Mouse (Mus musculus) inflammation-experienced regulatory T-cells, adult 6 months (primary cell): ENCODE measurements around the gene Gm4969. TPM values are rescaled to one million over a fixed set of nuclear protein-coding genes. Genes with fewer than 3 reads are reported as not detected.
"Not testable (repeated sequence)": the region's sequence is repeated elsewhere in the genome, so short reads cannot be mapped to it uniquely, and the experiment has no call there.

Experiments used
- ATAC-seq: one replicate; pipeline ENCODE4 v1.8.0; 2017
- polyA plus RNA-seq, 3 experiments: library from polyadenylated mRNA; unstranded; fragments of 100-300 nt; shearing (Covaris generic); gene quantifications; one replicate each; pipeline ENCODE4 v1.2.1; 2017

The Gm4969 gene
- polyA plus RNA-seq, 3 experiments from 2014 or later = 0.11 TPM; not detected in 2

DNA sequence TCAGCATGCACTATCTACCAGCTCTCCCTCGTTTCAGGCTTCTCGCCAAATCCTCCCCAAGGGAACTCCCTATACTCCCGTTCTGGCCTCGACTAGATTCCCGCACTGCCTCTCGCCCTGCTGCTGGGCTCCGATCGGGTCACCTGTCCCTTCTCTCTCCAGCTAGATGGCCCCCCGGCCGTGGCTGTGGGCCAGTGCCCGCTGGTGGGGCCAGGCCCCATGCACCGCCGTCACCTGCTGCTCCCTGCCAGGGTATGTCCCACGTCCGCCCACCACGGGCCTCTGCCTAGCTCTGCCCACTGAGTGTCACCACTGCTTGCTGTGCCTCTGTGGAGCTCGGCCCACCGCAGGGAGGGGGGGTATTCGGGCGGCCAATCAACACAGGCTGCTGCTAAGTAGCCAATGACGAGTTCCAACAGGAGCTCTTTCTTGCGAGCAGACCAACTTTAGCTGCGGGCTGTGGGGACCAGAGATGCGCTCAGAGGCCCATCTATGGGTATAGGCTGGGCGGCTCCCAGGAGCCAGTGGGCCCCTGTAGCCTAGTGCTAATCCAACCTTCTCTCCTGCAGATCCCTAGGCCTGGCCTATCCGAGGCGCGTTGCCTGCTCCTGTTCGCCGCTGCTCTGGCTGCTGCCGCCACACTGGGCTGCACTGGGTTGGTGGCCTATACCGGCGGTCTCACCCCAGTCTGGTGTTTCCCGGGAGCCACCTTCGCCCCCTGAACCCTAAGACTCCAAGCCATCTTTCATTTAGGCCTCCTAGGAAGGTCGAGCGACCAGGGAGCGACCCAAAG is 25.6 kb downstream of the Gm4969 start:
- ATAC-seq = no peak

DNA sequence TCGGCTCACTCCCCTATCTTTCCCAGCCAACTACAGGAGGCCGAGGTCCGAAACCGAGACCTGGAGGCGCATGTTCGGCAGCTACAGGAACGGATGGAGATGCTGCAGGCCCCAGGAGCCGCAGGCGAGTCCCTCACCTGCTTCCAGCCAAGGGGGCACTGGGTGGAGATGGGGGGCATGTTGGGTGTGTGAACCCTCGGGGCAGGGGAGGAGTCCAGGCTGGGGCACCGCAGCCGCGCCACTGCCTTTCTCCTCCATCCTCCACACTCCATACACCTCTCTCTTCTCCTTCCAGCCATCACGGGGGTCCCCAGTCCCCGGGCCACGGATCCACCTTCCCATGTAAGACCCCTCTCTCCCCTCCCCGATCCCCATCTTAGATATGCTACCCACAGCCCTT is 26.3 kb downstream of the Gm4969 start:
- ATAC-seq = no peak

DNA sequence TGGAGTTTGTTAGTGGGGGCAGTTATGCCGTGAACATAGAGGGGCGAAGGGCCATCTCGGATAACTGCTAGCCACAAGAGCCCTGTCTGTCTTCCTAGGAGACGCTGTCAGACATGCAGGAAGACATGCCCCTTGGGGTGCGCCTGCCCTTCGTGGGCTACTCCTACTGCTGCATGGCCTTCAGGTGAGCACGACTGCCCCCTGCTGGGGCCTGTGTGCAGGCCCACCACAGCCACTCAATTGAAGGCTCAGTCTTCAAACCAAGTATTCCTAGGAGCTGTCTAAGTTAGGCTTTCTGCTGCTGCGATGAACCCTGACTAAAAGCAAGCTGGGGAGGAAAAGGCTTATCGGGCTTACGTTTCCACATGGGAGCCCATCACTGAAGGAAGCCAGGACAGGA is 29.4 kb downstream of the Gm4969 start:
- no peak for ATAC-seq

DNA sequence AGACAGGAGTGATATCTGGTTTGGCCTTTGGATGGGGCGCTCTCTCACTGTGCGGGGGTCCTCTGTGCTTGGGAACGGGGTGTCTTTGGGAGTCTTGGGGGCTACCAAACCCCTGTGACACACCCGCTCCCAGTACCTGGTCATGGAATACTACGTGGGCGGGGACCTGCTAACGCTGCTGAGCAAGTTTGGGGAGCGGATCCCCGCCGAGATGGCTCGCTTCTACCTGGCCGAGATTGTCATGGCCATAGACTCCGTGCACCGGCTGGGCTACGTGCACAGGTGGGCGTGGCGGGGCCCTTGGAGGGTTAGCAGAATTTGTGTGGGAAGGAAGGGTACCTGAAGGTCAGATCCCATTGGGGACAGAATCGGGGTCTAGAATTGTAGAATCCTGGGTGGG is 31.4 kb downstream of the Gm4969 start:
- no peak for ATAC-seq

DNA sequence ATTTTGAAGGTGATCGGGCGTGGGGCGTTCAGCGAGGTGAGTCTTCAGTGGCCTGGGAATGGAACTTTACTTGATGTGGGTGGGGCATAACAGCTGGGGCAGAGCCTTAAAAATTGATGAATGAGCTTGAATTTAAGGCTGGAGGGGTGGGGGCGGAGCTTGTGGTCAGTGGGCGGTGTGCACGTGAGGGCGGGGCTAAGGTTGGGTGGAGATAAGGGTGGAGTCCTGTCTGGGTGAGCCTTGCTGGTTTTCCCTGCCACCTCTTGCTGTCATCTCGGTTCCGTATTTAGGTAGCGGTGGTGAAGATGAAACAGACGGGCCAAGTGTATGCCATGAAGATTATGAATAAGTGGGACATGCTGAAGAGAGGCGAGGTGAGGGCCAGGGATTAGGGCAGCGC is 32.1 kb downstream of the Gm4969 start:
- ATAC-seq = peak; percentile 35

DNA sequence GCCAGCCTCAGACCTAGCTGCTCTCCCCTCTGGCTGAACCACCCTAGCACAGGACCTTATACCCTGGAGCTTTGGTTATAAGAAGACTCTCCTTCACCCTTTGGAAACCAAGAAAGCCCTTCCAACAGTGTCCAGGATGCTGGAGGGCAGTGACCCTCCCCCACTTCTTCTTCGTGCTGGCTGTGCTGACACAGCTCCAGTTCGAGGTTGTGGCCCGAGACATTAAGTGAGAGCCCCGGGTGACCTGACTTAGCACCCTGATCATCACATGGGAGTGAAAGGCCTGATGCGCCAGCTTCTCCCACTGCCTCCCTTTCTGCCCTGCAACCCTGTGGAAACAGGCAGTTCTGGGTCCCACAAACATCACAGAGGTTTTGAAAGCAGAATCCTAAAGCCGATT is 32.7 kb downstream of the Gm4969 start:
- ATAC-seq = no peak

DNA sequence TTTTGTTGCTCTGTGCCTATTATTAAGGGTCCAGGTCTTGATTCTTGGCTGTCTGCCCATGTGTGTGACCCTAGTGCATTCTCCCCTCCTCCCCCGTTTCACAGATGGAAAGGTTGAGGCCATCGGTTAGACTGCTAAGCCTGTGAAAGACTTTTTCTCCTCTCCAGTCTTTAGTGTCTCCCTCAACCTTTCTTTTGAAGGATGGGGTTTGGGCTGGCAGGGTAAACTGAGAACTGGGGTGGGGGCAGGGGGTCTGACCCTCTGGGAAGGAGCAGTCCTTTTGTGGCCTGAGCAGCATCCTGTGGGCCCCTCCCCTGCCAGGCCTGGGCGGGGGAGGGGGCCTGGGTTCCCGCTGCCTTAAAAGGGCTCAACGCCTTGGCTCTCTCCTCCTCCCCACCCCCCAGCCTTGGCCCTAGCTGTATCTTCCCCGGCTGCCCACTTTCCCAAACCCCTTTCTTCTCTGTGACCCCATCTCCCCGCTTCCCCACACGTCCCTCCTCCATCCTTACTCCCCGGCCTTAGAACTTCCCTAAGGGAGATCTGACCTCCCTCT is 33.2 kb downstream of the Gm4969 start:
- no peak for ATAC-seq

DNA sequence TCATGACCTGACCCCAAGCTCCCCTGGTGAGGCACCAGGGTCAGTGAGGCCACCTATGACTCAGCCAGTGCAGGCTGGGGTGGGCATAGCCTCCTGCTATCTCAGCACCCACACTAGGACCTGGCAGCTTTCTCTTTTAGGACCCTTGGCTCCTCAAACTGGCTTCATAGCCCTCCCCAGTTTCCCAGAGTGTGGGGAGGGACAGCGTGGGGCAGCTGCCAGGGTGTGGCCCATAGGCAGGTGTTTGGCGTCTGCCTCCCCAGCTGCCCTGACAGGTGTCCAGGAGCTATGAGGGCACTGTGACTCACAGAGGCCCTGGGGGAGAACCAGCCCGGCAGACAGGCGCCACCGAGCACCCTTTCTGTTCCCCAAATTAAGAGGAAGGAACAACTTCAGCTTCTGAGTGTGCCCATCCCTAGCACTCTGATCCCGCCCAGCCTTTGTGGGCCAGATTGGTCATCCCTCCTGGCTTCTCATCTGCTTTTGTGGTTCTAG is 33.8 kb downstream of the Gm4969 start:
- ATAC-seq = no peak

DNA sequence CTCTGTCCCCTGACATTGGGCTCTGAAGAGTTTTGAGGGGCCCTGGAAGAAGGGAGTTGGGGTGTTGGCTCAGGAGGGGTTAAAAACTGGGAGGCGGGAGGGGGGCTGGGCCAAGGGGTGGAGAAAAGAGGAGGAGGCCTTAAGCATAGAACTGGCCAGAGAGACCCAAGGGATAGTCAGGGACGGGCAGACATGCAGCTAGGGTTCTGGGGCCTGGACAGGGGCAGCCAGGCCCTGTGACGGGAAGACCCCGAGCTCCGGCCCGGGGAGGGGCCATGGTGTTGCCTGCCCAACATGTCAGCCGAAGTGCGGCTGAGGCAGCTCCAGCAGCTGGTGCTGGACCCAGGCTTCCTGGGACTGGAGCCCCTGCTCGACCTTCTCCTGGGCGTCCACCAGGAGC is 34.5 kb downstream of the Gm4969 start, which contains the start of gene Dmpk:
Gene Dmpk (plus strand): TSS at position 149 of the 400 bp plus-strand sequence.
- no peak for ATAC-seq

DNA sequence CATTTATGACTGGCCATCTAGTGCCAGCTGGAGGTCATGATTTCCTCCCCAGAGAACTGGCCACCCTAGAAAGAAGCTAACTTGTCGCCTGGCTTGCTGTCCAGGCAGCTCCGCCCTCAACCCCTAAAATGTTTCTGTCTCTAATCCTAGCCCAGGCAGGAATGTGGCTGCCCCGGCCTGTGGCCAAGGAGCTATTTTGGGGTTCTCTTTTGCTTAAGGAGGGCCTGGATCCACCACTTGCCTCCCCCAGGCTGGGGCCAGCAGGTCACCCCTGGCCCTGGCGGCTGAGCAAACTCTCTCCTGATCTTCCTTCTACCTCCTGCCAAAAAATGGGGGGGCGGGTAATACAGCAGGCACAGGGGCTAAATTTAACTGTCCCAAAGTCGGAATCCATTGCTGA is 35.1 kb downstream of the Gm4969 start:
- ATAC-seq = no peak

DNA sequence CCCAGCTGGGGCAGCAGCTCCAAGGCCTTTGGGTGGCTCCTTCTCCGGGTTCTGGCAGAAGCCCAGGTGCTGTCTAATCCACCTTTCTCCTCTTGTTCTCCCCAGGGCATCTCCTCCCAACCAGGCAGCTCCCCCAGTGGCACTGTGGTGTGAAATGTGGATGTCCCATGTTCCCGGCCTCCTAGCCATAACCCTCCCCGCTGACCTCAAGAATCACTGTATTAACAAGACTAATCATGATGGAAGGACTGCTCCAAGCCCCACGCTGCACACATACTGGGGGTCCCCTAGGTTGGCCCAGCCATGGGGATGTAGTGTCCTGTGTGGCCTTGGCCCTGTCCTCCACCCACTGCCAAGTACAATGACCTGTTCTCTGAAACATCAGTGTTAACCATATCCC is 36.0 kb downstream of the Gm4969 start:
- no peak for ATAC-seq

DNA sequence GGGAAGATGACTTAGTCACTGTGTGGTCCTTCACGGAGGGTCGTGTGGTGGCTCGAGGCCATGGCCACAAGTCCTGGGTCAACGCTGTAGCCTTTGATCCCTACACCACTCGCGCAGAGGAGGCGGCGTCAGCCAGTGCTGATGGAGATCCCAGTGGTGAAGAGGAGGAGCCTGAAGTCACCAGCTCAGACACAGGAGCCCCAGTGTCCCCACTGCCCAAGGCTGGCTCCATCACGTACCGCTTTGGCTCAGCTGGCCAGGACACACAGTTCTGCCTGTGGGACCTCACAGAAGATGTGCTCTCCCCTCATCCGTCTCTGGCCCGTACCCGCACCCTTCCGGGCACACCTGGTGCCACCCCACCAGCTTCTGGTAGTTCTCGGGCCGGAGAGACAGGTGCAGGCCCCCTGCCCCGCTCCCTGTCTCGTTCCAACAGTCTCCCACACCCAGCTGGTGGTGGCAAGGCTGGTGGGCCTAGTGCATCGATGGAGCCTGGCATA is 37.7 kb downstream of the Gm4969 start:
- no peak for ATAC-seq

DNA sequence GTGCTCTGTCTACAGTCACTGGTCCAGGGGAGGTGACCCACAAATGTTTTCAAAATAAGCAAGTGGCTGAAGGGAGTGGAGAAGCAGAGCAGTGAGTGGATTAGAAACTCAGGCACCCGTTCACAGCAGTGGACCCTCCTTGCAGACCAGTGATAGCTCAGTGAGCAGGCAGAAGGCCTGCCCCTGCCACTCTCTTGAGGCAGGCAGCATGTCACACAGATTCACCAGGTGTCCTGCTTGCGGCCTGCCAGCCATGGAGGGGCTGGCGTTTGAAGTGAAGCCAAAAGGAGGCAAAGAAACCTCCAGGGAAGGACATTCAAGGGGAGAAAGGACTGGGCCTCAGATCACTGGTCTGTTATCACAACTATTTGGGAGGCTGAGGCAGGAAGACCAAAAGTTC is 39.4 kb downstream of the Gm4969 start:
- no peak for ATAC-seq

DNA sequence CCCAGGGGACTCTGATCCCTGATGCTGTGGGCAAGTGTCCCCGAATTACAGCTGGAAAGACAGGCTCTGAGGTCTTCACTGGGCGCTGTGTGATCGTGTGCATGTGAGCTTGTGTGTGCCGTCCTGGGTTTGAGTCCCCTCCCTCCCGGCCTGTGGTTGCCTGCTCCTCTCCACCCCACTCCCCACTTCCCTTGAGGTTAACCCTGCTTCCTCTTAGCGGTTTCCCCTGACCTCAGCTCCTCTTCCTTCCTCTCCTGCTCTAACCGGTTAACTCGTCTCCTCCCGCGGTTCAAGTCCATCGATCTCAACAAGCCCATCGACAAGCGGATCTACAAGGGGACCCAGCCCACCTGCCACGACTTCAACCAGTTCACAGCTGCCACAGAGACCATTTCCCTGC is 40.4 kb downstream of the Gm4969 start:
- peak; percentile 76 for ATAC-seq

DNA sequence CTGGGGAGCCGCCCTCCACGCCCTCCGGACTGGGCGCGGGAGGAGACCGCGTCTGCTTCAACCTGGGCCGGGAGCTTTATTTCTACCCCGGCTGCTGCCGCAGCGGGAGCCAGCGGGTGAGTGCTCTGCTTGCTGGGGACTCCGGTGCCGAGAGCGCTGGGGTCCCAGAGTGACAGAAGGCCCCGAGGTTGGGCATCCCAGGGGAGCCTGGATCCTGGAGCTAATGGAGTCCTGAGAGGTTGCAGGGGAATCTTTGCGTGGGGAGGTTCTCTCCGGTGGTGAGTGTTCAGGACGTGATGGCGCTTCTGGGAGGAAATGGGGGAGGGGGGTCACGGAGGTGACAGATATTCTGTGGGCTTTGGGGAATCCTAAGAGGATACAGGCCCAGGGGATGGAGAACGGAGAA is 41.6 kb downstream of the Gm4969 start:
- peak; percentile 30 for ATAC-seq

DNA sequence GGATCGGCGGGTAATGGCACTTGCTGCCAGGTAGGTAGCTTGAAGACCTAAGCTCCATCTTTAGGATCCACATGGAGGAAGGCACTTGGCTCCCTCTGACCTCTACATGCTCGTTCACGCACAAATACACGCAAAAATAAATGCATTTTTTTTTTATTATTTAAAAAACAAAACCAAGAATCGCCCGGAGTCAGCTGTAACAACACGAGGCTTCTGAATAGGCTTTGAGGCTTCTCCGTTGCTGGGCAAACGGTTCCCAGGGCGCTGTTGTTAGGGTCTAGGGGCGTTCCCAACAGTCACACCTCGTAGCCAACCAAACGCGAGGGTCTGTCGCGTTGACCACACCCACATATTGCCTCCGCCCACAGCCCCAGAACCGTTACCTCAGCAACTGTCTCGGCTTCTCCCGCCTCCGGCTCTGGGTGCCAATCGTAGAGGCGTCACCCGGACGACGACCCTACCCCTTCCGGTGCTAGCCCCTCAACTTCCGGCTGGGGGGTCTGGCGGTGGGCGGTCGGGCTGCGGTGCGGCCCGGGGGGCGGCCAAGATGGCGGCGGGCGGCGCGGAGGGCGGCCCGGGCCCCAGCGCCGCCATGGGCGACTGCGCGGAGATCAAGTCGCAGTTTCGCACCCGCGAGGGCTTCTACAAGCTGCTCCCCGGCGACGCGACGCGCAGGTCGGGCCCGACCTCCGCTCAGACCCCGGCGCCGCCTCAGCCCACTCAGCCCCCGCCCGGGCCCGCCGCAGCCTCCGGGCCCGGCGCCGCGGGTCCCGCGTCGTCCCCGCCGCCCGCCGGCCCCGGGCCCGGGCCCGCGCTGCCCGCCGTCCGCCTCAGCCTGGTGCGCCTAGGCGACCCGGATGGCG is 42.2 kb downstream of the Gm4969 start, which contains the start of gene Dmwd:
Gene Dmwd (plus strand): TSS at position 505 of the 863 bp plus-strand sequence.
- ATAC-seq = peak; percentile 44

DNA sequence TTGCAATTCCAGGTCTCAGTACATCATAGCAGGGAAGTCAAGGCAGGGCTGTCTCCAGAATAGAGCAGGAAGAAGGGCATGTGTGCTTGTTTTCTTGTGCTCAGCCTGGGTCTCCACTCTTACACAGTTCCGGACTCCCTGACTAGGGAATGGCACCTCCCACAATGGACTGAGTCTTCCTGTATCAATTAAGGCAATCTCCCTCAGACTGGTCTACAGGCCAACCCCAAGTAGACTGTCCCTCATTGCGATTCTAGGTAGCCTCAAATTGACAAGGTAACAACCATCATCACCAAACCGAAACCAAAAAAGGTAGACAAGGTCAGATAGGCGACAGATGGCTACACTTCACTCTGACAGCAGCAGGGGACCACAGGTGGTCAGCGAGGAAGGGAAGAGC is 42.9 kb downstream of the Gm4969 start:
- no peak for ATAC-seq

DNA sequence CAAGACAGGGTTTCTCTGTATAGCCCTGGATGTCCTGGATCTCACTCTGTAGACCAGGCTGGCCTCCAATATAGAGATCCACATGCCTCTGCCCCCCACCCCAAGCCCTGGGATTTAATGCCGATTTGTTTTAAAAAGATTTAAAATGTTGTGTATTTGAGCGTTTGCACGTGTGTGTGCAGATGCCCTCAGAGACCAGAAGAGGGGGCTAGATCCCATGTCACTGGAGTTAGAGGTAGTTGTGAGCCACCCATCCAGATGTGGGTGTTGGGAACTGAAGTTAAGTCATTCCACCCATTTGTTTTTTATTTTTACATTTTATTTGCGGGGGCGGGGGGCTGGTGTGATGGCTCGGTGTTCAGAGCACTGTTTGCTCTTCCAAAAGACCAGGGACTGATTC is 43.7 kb downstream of the Gm4969 start:
- ATAC-seq = no peak

DNA sequence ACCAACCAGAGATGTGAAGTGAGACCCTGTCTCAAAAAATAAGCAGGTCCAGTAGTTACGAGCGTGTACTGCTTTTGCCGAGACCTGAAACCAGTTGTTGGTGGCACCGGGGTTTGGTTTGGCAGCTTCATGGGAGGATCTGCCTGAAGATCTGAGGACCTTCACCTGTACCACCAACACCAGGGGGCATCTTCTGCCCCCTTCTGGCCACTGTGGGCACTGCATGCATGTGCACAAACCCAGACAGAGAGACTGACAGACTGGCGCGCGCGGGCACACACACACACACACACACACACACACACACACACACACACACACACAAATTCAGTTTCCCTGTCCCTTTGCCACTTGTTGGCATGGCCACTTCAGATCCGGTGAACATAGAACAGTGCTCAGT is 44.7 kb downstream of the Gm4969 start:
- ATAC-seq = no peak

DNA sequence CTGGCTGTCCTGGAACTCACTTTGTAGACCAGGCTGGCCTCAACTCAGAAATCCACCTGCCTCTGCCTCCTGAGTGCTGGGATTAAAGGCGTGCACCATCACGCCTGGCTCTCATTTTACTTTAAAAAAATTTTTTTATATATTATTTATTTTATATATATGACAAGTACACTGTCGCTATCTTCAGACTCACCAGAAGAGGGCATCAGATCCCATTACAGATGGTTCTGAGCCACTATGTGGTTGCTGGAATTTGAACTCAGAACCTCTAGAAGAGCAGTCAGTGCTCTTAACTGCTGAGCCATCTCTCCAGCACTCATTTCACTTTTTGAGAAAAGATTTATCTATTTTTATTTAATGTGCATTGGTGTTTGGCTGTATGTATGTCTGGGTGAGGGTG is 47.1 kb downstream of the Gm4969 start:
- not testable (repeated sequence) for ATAC-seq

DNA sequence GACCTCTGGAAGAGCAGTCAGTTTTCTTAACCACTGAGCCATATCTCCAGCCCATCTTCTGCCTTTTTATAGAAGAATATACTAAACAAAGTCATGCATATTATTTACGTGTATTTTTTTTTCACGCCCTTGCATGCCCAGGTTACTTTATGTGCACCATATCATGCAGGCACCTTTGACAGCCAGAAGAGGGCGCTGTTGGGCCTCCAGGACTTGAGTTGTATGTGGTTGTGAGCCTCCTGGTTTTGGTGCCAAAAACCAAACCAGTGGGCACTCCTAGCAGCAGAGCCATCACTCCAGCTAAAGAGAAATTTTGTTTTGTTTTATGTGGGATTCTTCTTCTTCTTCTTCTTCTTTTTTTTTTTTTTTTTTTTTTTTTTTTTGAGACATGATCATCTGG is 48.7 kb downstream of the Gm4969 start:
- ATAC-seq = no peak

DNA sequence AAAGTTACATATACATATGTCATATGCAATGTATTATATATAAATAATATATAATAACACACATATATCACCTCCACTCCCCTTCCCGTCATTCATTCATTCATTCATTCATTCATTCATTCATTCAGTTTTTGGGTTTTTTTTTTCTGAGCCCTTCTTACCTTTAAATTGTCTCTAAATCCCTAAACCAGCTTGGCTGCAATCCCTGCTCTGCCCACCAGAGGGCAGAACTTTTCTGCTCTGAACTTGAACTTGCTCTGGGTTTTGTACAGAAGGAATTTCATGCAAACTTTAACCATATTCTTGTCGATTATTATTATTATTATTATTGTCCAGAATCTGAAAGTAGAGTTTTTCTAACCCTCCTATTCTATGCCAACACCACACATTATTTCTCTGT is 49.5 kb downstream of the Gm4969 start:
- ATAC-seq = no peak

DNA sequence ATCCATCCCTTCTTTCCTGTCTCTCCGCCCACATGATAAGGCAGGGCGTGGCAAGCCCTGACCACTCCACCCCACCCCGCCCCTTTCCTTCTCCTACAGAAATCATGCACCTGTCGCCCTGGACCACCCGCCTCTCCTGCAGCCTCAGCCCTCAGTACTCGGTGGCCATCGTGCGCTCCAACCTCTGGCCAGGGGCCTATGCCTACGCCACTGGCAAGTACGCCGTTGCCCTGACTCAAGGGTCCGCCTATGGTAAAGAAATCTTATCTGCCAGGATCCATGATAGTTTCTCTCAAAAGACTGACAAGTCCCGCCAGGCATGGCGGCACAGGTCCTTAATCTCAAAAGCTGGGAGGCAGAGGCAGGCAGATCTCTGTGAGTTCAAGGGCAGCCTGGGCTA is 50.2 kb downstream of the Gm4969 start:
- no peak for ATAC-seq
